Mouse (Mus musculus) MEL (cell line): ENCODE measurements around the gene Acad12. TPM values are rescaled to one million over a fixed set of nuclear protein-coding genes. Genes with fewer than 3 reads are reported as not detected.

ENCODE experiments used
- DNase-seq: peaks from one replicate; pipeline ENCODE4 v3.0.0; 2011; ENCODE audit warnings: low read depth, low spot score
- H3K27ac ChIP-seq: 2 replicates; pipeline ENCODE4 v1.5.1; 2012; ENCODE audit warnings: low read depth, mild to moderate bottlenecking, control low read depth, low read length, moderate library complexity; ENCODE audit not compliant: control insufficient read depth
- H3K27me3 ChIP-seq, 2 experiments: fragments of 150-350 bp in 1 of 2; sonication (generic) in 1 of 2; 2 replicates each; pipeline ENCODE4 v1.6.1; 2012; ENCODE audit warnings: low read length in 2 of 2, mild to moderate bottlenecking in 2 of 2, improper control_type of control experiment in 1 of 2, moderate library complexity in 1 of 2; ENCODE audit not compliant: insufficient read depth in 2 of 2, control insufficient read depth in 1 of 2
- H3K36me3 ChIP-seq, 2 experiments: 2 replicates each; pipeline ENCODE4 v1.6.1; 2012 to 2014; ENCODE audit warnings: low read length in 2 of 2, improper control_type of control experiment in 1 of 2, inconsistent platforms in 1 of 2, mild to moderate bottlenecking in 1 of 2; ENCODE audit not compliant: insufficient read depth in 2 of 2, control insufficient read depth in 1 of 2
- H3K4me1 ChIP-seq, 2 experiments: fragments of 150-350 bp in 1 of 2; sonication (generic) in 1 of 2; 2 replicates each; pipeline ENCODE4 v1.6.1; 2012; ENCODE audit warnings: low read length in 2 of 2, improper control_type of control experiment in 1 of 2, mild to moderate bottlenecking in 1 of 2; ENCODE audit not compliant: insufficient read depth in 2 of 2, control insufficient read depth in 1 of 2
- H3K4me3 ChIP-seq, 2 experiments: fragments of 150-350 bp in 1 of 2; sonication (generic) in 1 of 2; 2 replicates each; pipeline ENCODE4 v1.5.1; 2012; ENCODE audit warnings: low read depth in 2 of 2, low read length in 2 of 2, mild to moderate bottlenecking in 2 of 2, moderate library complexity in 2 of 2, control low read depth in 1 of 2, improper control_type of control experiment in 1 of 2; ENCODE audit not compliant: control insufficient read depth in 1 of 2, insufficient read depth in 1 of 2
- H3K79me2 ChIP-seq: 2 replicates; pipeline ENCODE4 v1.6.1; 2012; ENCODE audit warnings: mild to moderate bottlenecking, low read length, moderate library complexity; ENCODE audit not compliant: control insufficient read depth, poor library complexity, insufficient read depth
- H3K9ac ChIP-seq: 2 replicates; pipeline ENCODE4 v1.6.1; 2012; ENCODE audit warnings: low read depth, mild to moderate bottlenecking, control low read depth, low read length, moderate library complexity; ENCODE audit not compliant: control insufficient read depth, poor library complexity, severe bottlenecking
- H3K9me3 ChIP-seq: fragments of 150-350 bp; sonication (generic); replicated peaks from 2 replicates; pipeline ENCODE4 v1.6.1; 2012; ENCODE audit warnings: mild to moderate bottlenecking, low read length, improper control_type of control experiment, moderate library complexity; ENCODE audit not compliant: insufficient read depth
- ETS1 ChIP-seq: IDR thresholded peaks from 2 replicates; pipeline ENCODE4 v1.6.1; 2012; ENCODE audit warnings: low read depth, mild to moderate bottlenecking, inconsistent platforms, low read length, improper control_type of control experiment, moderate library complexity
- JUND ChIP-seq: IDR thresholded peaks from 2 replicates; pipeline ENCODE4 v1.6.1; 2011; ENCODE audit warnings: low read depth, mild to moderate bottlenecking, improper control_type of control experiment, low read length
- MAZ ChIP-seq: IDR thresholded peaks from 2 replicates; pipeline ENCODE4 v1.6.1; 2012; ENCODE audit warnings: low read depth, mild to moderate bottlenecking, inconsistent platforms, low read length, improper control_type of control experiment
- ZC3H11A ChIP-seq: IDR thresholded peaks from 2 replicates; pipeline ENCODE4 v1.6.1; 2012; ENCODE audit warnings: low read depth, mild to moderate bottlenecking, inconsistent platforms, low read length, improper control_type of control experiment
- polyA plus RNA-seq, 2 experiments: library from polyadenylated mRNA; stranded (reverse) in 1 of 2; unstranded in 1 of 2; fragments of >175 nt in 1 of 2; fragments of >200 nt in 1 of 2; gene quantifications; 2 replicates each; pipeline versions ENCODE4 v1.2.1 to v1.2.4; 2012; ENCODE audit warnings: low replicate concordance in 2 of 2, low read depth in 1 of 2; ENCODE audit not compliant: insufficient read length in 2 of 2, insufficient read depth in 1 of 2, missing spikeins in 1 of 2
- total RNA-seq: library from RNA; depleted of rRNA; stranded (reverse); fragments of 300-350 nt; gene quantifications from 2 replicates; pipeline ENCODE4 v1.2.3, GENCODE M21; 2012; rRNA removed

Acad12 gene
- total and polyA plus RNA-seq, 3 experiments: 2.6 to 6.4 TPM; not detected in 1

GRCm38 (mm10) chr5:121547084-121547483 is 71.7 kb downstream of the Acad12 start:
- Histone ChIP-seq H3K36me3 (peaks cover 0 to 25% of the 10 kb centered on the region in 2 experiments; a peak in 2 of 4 replicates), H3K79me2 (peaks cover 33% of the 10 kb centered on the region), H3K27ac (no peak overlapping the region), H3K4me1 (peaks cover 4 to 12% of the 10 kb centered on the region in 2 experiments), H3K9me3 (no peaks in the 10 kb centered on the region), H3K9ac (no peak overlapping the region), H3K4me3 (no peak overlapping the region), H3K27me3 (no peaks in the 10 kb centered on the region)
- no peak for DNase-seq
- TF ChIP-seq ETS1: no peak
- TF ChIP-seq JUND: no peak
- TF ChIP-seq ZC3H11A: no peak
- no peak for TF ChIP-seq MAZ

Other genes starting within 250 kb of the Acad12 start
- gene Trafd1, start 233.3 kb downstream of the Acad12 start, total RNA-seq: 12.9 and 15.4 TPM in 2 replicates
- gene Trafd1, start 233.3 kb downstream of the Acad12 start, polyA plus RNA-seq: 10 to 100 TPM in 1 of 2 experiments, not detected in 1; 21.4 TPM
- 53.0 and 56.4 TPM in 2 replicates for gene Naa25, start 221.0 kb downstream of the Acad12 start, total RNA-seq
- 10 to 100 TPM in 1 of 2 experiments, not detected in 1; 59.6 TPM for gene Naa25, start 221.0 kb downstream of the Acad12 start, polyA plus RNA-seq
- 1.6 and 1.7 TPM in 2 replicates for gene Tmem116, start 167.0 kb downstream of the Acad12 start, total RNA-seq
- gene Tmem116, start 167.0 kb downstream of the Acad12 start, polyA plus RNA-seq: 1 to 10 TPM in 1 of 2 experiments, not detected in 1; 2.6 TPM
- gene Erp29, start 166.4 kb downstream of the Acad12 start, total RNA-seq: 159 and 167 TPM in 2 replicates
- 100 to 1,000 TPM in 1 of 2 experiments, not detected in 1; 244 TPM for gene Erp29, start 166.4 kb downstream of the Acad12 start, polyA plus RNA-seq
- gene Adam1b, start 115.5 kb downstream of the Acad12 start, total RNA-seq: not detected in 2 replicates
- gene Adam1b, start 115.5 kb downstream of the Acad12 start, polyA plus RNA-seq: under 1 TPM in 1 of 2 experiments, not detected in 1; 0.06 TPM
- gene Adam1a, start 73.5 kb downstream of the Acad12 start, total RNA-seq: 0.92 and 1.9 TPM in 2 replicates
- 1 to 10 TPM in 1 of 2 experiments, not detected in 1; 1.0 TPM for gene Adam1a, start 73.5 kb downstream of the Acad12 start, polyA plus RNA-seq
- 0.20 TPM in 1 of 2 replicates, not detected in the other for gene Gm42878, start 73.5 kb downstream of the Acad12 start, total RNA-seq
- not detected for gene Gm42878, start 73.5 kb downstream of the Acad12 start, polyA plus RNA-seq
- 49.6 and 66.3 TPM in 2 replicates for gene Mapkapk5, start 73.0 kb downstream of the Acad12 start, total RNA-seq
- gene Mapkapk5, start 73.0 kb downstream of the Acad12 start, polyA plus RNA-seq: 10 to 100 TPM in 1 of 2 experiments, not detected in 1; 74.8 TPM
- gene Aldh2, start 25.1 kb downstream of the Acad12 start, total RNA-seq: 116 and 198 TPM in 2 replicates
- 100 to 1,000 TPM; 267 to 471 TPM for gene Aldh2, start 25.1 kb downstream of the Acad12 start, polyA plus RNA-seq
- gene Acad10, start 41.6 kb upstream of the Acad12 start, total RNA-seq: 4.3 and 4.4 TPM in 2 replicates
- 1 to 10 TPM in 1 of 2 experiments, not detected in 1; 5.9 TPM for gene Acad10, start 41.6 kb upstream of the Acad12 start, polyA plus RNA-seq
- 37.2 and 42.4 TPM in 2 replicates for gene Brap, start 41.6 kb upstream of the Acad12 start, total RNA-seq
- gene Brap, start 41.6 kb upstream of the Acad12 start, polyA plus RNA-seq: 100 to 1,000 TPM in 1 of 2 experiments, 10 to 100 TPM in 1; 40.3 to 176 TPM
- 16.3 and 18.5 TPM in 2 replicates for gene Atxn2, start 92.4 kb upstream of the Acad12 start, total RNA-seq
- gene Atxn2, start 92.4 kb upstream of the Acad12 start, polyA plus RNA-seq: 100 to 1,000 TPM in 1 of 2 experiments, 10 to 100 TPM in 1; 85.4 to 476 TPM
- gene Sh2b3, start 218.7 kb upstream of the Acad12 start, total RNA-seq: 14.0 and 18.1 TPM in 2 replicates
- gene Sh2b3, start 218.7 kb upstream of the Acad12 start, polyA plus RNA-seq: 10 to 100 TPM in 1 of 2 experiments, not detected in 1; 43.2 TPM
- 6.6 and 8.1 TPM in 2 replicates for gene Pheta1, start 230.0 kb upstream of the Acad12 start, total RNA-seq
- 1 to 10 TPM in 1 of 2 experiments, not detected in 1; 8.8 TPM for gene Pheta1, start 230.0 kb upstream of the Acad12 start, polyA plus RNA-seq